Mouse (Mus musculus) small intestine, adult 2 months (tissue): ENCODE results near the gene Zfp287.

ENCODE experiments used
- CTCF ChIP-seq: fragments of 200-500 bp; IDR thresholded peaks from 2 replicates; pipeline ENCODE4 v1.5.1; 2012; ENCODE audit warnings: low read depth, mild to moderate bottlenecking, control low read depth, inconsistent platforms, low read length, moderate library complexity, mixed read lengths; ENCODE audit not compliant: insufficient replicate concordance, insufficient read length; ENCODE audit errors: extremely low read depth
- POLR2A ChIP-seq: fragments of 200-500 bp; IDR thresholded peaks from 2 replicates; pipeline ENCODE4 v1.6.1; 2012; ENCODE audit warnings: low read depth, mild to moderate bottlenecking, control low read depth, inconsistent platforms, low read length, moderate library complexity

DNA sequence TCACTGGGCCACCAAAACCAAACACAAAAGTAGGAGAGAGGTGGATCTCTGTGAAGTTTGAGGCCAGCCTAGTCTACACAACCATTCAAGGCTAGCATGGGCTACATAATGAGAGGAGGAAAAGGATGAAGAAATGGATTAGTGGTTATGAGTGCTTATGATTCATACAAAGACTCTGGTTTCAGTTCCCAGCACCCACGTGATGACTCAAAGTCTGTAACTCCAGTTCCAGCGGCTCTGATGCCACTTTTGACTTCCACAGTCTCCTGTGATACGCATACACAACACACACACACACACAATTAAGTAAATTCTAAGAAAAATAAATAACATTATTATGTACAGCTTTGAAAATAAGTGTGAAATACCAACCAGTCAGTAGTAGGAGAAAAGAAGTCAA is 960 bp upstream of the Zfp287 start:
- TF ChIP-seq CTCF = no peak
- no peak for TF ChIP-seq POLR2A
